ENCODE assay signal across 16 mouse cellular contexts in the genomic region with DNA sequence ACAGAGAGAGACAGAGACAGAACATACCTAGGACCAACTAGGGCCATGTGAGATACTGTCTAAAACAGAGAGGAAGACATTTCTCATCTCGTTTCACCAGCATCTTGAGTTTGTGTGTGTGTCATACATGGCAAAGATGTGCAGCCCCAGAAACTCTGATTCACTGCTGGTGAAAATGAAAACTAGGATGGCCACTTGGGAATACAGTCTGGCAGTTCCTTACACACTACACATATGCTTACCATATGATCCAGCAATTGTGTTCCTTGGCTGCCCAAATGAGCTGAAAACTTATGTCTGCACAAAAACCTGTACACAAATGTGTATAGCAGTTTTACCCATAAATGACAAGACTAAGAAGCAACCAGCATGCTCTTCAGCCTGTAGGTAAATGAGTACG.
"Had no signal": no experiment of that assay in that cellular context is flagged by ENCODE, and none has a peak within 500 bp of the region (broad histone marks: within the 10 kb centered on the region; RNA-seq: fewer than 3 reads in every experiment).

No protein-coding gene starts in this region.

- H3K36me3 ChIP-seq: midbrain, embryonic 10.5 days; neural tube, embryonic 15.5 days had no signal

- ATAC-seq: liver, embryonic 12.5 days had no signal

- H3K27me3 ChIP-seq: liver, embryonic 12.5 days; neural tube, embryonic 15.5 days had no signal

- DNase-seq: kidney, adult 9 months; kidney, postnatal 36 days; lung, embryonic 14.5 days; lung, postnatal 10 days; lung, postnatal 4 days; midbrain, embryonic 14.5 days; retina, postnatal 1 day; right cerebral cortex, postnatal 4 days; spleen, adult 18-20 months; thymus, adult 2 months had no signal

- H3K9ac ChIP-seq: liver, embryonic 12.5 days; lung, embryonic 14.5 days; neural tube, embryonic 15.5 days had no signal

- H3K4me3 ChIP-seq: layer of hippocampus, adult 2 months; liver, embryonic 12.5 days; midbrain, embryonic 10.5 days; myocyte; neural tube, embryonic 15.5 days had no signal

- H3K27ac ChIP-seq: kidney, postnatal 0 days; layer of hippocampus, adult 2 months; liver, embryonic 12.5 days; midbrain, embryonic 10.5 days; neural tube, embryonic 15.5 days had no signal

- H3K9me3 ChIP-seq: liver, embryonic 12.5 days; midbrain, embryonic 10.5 days; neural tube, embryonic 15.5 days had no signal

- H3K4me1 ChIP-seq: liver, embryonic 12.5 days; neural tube, embryonic 15.5 days had no signal

- H3K4me2 ChIP-seq: liver, embryonic 12.5 days; lung, embryonic 14.5 days; neural tube, embryonic 15.5 days had no signal
